Mouse (Mus musculus): ENCODE data around the gene Shld2.

- TF ChIP-seq MAX (IDR thresholded peaks at IDR 0.05; ENCODE audit: low read depth) (no peak), POLR2AphosphoS2 (IDR thresholded peaks at IDR 0.05; ENCODE audit: insufficient read length, low read depth) (no peak), REST (IDR thresholded peaks at IDR 0.05; ENCODE audit: insufficient read depth, insufficient read length) (no peak), POLR2A (IDR thresholded peaks at IDR 0.05; ENCODE audit: insufficient read length, low read depth) (no peak), TCF3 (IDR thresholded peaks at IDR 0.05; ENCODE audit: insufficient read length, low read depth) (no peak), E2F4 (IDR thresholded peaks at IDR 0.05; ENCODE audit: insufficient read depth) (no peak), MYOG (IDR thresholded peaks at IDR 0.05; ENCODE audit: control insufficient read depth in 1 of 3, insufficient read depth in 1 of 3, insufficient read length in 2 of 3, low read depth in 2 of 3) (no peak), TCF12 (IDR thresholded peaks at IDR 0.05; ENCODE audit: insufficient read depth, poor library complexity, severe bottlenecking) (no peak), CEBPB (IDR thresholded peaks at IDR 0.05; ENCODE audit: insufficient read depth, poor library complexity, severe bottlenecking) (no peak)
Observed at GRCm38 (mm10) chr14:34188629-34189028, 121.7 kb downstream of the Shld2 start.
